Mouse (Mus musculus) liver, postnatal 0 days (tissue): ENCODE results near the gene Stra6. TPM values are rescaled to one million over a fixed set of nuclear protein-coding genes. Genes with fewer than 3 reads are reported as not detected.

ENCODE experiments used
- ATAC-seq: fragments of 200-750 bp; cut with Nextera tagmentation; 2 replicates; pipeline ENCODE4 v1.8.0; 2017; ENCODE audit warnings: mild to moderate bottlenecking, moderate library complexity
- DNase-seq: peaks from one replicate; pipeline ENCODE4 v3.0.0-alpha.2; 2016
- H3K27ac ChIP-seq: fragments of 300-500 bp; sonication (generic); 2 replicates; pipeline ENCODE4 v1.5.1; 2014; ENCODE audit warnings: antibody characterized with exemption, moderate library complexity, mild to moderate bottlenecking, low read depth
- H3K27me3 ChIP-seq: fragments of 300-500 bp; sonication (generic); 2 replicates; pipeline ENCODE4 v1.6.1; 2014; ENCODE audit warnings: low read length, control low read depth, mixed read lengths; ENCODE audit not compliant: insufficient read depth
- H3K36me3 ChIP-seq: fragments of 300-500 bp; sonication (generic); replicated peaks from 2 replicates; pipeline ENCODE4 v1.6.1; 2014; ENCODE audit warnings: mild to moderate bottlenecking, control low read depth, low read length, moderate library complexity, mixed read lengths; ENCODE audit not compliant: insufficient read depth
- H3K4me1 ChIP-seq: fragments of 300-500 bp; sonication (generic); 2 replicates; pipeline ENCODE4 v1.6.1; 2014; ENCODE audit warnings: antibody characterized with exemption, mild to moderate bottlenecking, control low read depth; ENCODE audit not compliant: insufficient read depth
- H3K4me2 ChIP-seq: fragments of 300-500 bp; sonication (generic); 2 replicates; pipeline ENCODE4 v1.6.1; 2014; ENCODE audit warnings: low read depth, mild to moderate bottlenecking, low read length, moderate library complexity, mixed read lengths
- H3K4me3 ChIP-seq: fragments of 300-500 bp; sonication (generic); 2 replicates; pipeline ENCODE4 v1.5.1; 2014; ENCODE audit warnings: low read depth, low read length
- H3K9ac ChIP-seq: fragments of 300-500 bp; sonication (generic); replicated peaks from 2 replicates; pipeline ENCODE4 v1.6.1; 2014; ENCODE audit warnings: mild to moderate bottlenecking, moderate library complexity
- H3K9me3 ChIP-seq: fragments of 300-500 bp; sonication (generic); 2 replicates; pipeline ENCODE4 v1.6.1; 2016; ENCODE audit warnings: mild to moderate bottlenecking, control low read depth, low read length, mixed read lengths
- CTCF ChIP-seq: sonication (generic); IDR thresholded peaks from 2 replicates; pipeline ENCODE4 v1.5.1; 2016; ENCODE audit warnings: antibody characterized with exemption, low read depth
- EP300 ChIP-seq: IDR thresholded peaks from 2 replicates; pipeline ENCODE4 v1.6.1; 2016; ENCODE audit warnings: antibody characterized with exemption, low read depth, mild to moderate bottlenecking
- WGBS: fragments of 180-500 bp; shearing (Covaris S2); extraction: QIAGEN DNeasy Blood & Tissue Kit; methylation state at CpG from one replicate; pipeline ENCODE4 v1.1.7; 2014; ENCODE audit not compliant: insufficient replicate concordance; 5-methylcytosine and 5-hydroxymethylcytosine counted together
- polyA plus RNA-seq: library from polyadenylated mRNA; unstranded; fragments of >200 nt; fragmentation: Nextera tagmentation; extraction: Ambion mirVana; gene quantifications from 2 replicates; pipeline ENCODE4 v1.2.1, GENCODE M21; 2015

Gene Stra6
- polyA plus RNA-seq, 1 experiment from 2014 or later: not detected

- Histone ChIP-seq H3K4me2 (no peak overlapping the region), H3K36me3 (no peaks in the 10 kb centered on the region), H3K4me3 (no peak overlapping the region), H3K9me3 (no peaks in the 10 kb centered on the region), H3K4me1 (no peaks in the 10 kb centered on the region), H3K27ac (no peak overlapping the region), H3K9ac (no peak overlapping the region), H3K27me3 (no peaks in the 10 kb centered on the region)
- 70% methylated on average over 3 of the region's 3 CpGs for WGBS
- no peak for ATAC-seq
- DNase-seq: no peak
- TF ChIP-seq EP300: no peak
- TF ChIP-seq CTCF: no peak
These were observed 89.5 kb downstream of the Stra6 start for GRCm38 (mm10) chr9:58153095-58153494.

DNA sequence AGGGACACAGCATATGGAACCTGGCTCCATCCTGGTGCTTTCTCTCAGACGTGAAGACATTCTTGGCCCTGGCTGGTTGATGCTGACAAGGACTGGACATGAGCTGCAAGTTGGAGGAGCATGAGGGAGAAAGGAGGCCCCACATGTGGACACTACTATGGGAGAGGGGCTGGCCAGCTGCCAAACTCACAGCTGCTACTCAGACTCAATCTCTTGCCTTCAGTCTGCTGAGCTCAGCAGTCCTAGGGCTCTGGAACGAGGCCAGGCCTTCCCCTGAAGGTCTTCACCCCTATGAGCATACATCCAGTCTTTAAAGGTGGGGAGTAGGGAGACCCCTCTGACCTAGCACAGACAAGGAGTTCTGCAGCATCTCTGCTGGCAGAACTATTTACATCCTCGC lies 91.8 kb downstream of the Stra6 start:
- Histone ChIP-seq H3K9me3 (no peaks in the 10 kb centered on the region), H3K27me3 (no peaks in the 10 kb centered on the region), H3K36me3 (no peaks in the 10 kb centered on the region), H3K27ac (no peak overlapping the region), H3K9ac (no peak overlapping the region), H3K4me1 (no peaks in the 10 kb centered on the region), H3K4me2 (no peak overlapping the region), H3K4me3 (no peak overlapping the region)
- TF ChIP-seq EP300 (no peak), CTCF (no peak)
- DNase-seq (no peak), ATAC-seq (no peak)
- WGBS: 58% methylated on average over 3 of the region's 3 CpGs

DNA sequence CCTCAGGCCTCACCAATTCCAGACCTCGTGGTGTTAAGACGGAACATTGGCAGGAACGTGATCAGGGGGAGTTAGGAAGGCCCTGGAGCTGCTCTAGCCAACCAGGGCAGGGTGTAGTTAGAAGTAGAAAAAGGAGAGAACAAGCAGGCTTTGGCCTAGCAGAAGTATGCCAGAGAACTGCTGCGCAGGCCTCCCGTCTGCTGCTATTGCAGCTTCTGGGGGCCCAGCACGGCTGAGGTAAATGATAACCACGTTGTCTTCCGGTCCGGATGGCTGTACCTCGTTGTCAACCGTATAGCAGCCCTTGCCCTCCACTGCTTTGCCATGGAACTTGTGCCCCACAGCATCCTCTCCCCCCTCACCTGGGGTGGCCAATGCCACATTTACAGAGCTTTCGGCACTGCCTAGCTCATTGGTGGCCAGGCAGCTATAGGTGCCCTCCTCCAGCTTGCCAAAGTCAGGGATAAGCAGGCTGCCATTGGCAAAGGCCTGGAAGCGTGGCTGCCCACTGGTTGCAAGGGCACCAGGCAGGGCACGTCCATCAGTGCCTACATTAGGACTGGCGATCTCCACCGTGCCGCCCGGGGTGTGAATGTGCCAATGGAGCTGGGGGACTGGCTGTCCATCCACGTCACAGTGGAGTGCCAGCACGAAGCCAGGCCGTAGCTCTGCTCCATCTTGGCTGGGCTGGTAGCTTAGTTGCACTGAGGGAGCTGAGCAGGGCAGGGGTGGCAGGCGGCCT lies 93.4 kb downstream of the Stra6 start:
- Histone ChIP-seq H3K4me1 (no peaks in the 10 kb centered on the region), H3K36me3 (no peaks in the 10 kb centered on the region), H3K27me3 (no peaks in the 10 kb centered on the region), H3K4me2 (no peak overlapping the region), H3K9ac (no peak overlapping the region), H3K9me3 (no peaks in the 10 kb centered on the region), H3K27ac (no peak overlapping the region), H3K4me3 (no peak overlapping the region)
- 75% methylated on average over 22 of the region's 22 CpGs for WGBS
- DNase-seq: no peak
- TF ChIP-seq EP300 (no peak), CTCF (no peak)
- ATAC-seq: no peak

DNA sequence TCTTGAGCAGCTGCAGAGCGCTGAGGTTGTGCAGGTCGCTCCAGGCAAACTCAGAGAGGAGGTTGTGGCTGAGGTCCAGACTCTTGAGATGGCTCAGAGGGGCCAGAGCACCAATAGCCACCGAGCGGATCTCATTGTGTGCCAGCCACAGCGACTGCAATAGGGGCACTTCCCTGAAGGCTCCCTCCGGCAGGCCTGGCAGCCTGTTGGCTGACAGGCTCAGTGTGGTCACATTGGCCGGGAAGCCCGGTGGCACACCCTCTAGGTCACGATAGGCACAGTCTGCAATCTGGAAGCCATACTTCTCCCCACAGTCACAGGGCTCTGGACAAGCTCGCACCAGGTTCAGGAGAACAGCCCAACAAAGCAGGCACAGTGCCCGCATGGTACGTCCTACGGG lies 94.2 kb downstream of the Stra6 start:
- Histone ChIP-seq H3K9ac (no peak overlapping the region), H3K9me3 (no peaks in the 10 kb centered on the region), H3K27ac (0 out of 2 replicates have a peak overlapping the region, but pooled peaks have one; percentile 29), H3K4me3 (no peak overlapping the region), H3K36me3 (no peaks in the 10 kb centered on the region), H3K4me2 (no peak overlapping the region), H3K4me1 (no peaks in the 10 kb centered on the region), H3K27me3 (no peaks in the 10 kb centered on the region)
- 87% methylated on average over 13 of the region's 13 CpGs for WGBS
- no peak for ATAC-seq
- no peak for DNase-seq
- TF ChIP-seq CTCF (no peak), EP300 (no peak)

DNA sequence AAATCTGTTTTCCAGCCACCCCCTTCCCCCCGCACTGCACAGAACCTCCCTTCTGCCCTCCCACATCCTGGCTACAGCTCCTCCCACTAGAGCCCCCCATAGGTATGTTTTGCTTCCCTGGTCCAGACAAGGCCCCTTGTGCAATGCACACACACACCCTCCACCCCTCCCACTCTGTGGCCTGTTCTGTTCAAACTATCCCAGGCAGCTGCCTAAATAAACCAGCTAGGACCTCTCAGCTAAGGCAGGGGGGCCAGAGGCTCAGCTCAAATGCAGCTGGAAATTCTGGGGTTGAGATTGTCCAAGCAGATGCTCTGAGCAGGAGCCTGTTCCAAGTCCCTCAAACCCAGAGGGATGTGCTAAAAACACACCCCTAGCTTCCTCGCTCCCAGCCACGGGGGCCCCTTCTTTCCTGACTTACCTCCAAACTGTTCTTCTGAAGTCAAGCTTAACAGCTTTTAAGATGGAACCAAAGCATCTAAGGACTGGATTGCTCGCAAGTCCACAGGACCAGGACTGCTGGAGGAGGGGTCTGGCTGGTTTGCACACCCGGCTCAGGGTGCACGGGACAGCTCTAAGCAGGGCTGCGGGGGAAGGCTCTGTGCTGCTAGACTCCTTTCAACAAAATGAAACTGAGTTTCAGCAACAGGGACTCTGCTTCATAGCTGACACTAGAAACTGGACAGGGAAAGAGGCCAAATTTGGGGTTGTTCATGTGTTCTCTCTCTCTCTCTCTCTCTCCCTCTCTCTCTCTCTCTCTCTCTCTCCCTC lies 95.1 kb downstream of the Stra6 start:
- Histone ChIP-seq H3K9me3 (no peaks in the 10 kb centered on the region), H3K4me2 (peak overlapping the region; percentile 7; the same call in 1 of the 2 replicates), H3K27me3 (no peaks in the 10 kb centered on the region), H3K27ac (0 out of 2 replicates have a peak overlapping the region, but pooled peaks have one; percentile 29), H3K9ac (no peak overlapping the region), H3K4me3 (no peak overlapping the region), H3K36me3 (no peaks in the 10 kb centered on the region), H3K4me1 (no peaks in the 10 kb centered on the region)
- WGBS: 36% methylated on average over 7 of the region's 7 CpGs
- DNase-seq (no peak), ATAC-seq (no peak)
- no peak for TF ChIP-seq EP300
- no peak for TF ChIP-seq CTCF

DNA sequence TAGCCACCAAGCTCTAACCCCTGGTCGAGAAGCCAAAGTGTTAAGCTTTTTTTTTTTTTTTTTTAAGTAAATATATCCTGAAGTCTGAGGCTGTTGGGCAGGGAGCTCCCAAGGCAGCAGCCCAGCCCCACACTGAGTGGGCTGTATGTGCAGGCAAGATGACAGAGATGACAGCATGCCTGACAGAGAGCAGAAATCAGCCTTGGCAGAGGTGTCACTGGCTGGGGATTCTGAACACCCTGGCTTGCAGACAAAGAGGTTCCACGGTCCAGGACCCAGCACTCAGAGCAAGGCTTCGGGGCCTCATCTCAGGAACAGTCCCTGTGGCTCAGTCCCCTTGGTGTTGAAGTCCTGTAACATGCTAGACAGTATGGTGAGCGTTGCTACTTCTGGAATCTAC lies 96.3 kb downstream of the Stra6 start:
- H3K27me3 ChIP-seq: no peaks in the 10 kb centered on the region
- no peaks in the 10 kb centered on the region for H3K36me3 ChIP-seq
- H3K27ac ChIP-seq: no peak overlapping the region
- WGBS: 50% methylated on average over 4 of the region's 4 CpGs
- no peaks in the 10 kb centered on the region for H3K4me1 ChIP-seq
- no peaks in the 10 kb centered on the region for H3K9me3 ChIP-seq
- H3K9ac ChIP-seq: no peak overlapping the region
- DNase-seq: no peak
- no peak for TF ChIP-seq EP300
- H3K4me3 ChIP-seq: no peak overlapping the region
- no peak overlapping the region for H3K4me2 ChIP-seq
- no peak for ATAC-seq
